ENCODE assay signal across 29 mouse cellular contexts in the genomic region with DNA sequence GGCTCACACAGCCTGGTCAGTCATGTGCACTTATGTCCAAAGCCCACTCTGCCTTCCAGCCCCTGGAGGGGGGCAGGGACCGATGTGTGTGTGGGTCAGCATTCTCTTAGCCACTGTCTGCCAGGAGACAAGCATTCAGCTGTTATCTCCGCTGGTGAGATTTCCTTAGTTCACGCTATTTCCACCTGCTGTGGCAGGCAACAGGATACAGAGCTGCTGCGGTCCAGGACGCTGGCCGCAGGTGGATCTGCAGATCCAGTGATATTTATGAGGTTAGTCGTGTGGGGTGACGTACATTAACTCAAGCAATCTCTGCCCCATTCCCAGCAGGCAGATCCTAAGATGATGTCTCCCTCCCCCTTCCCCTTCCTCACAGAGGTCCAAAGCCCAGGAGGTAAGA. TPM values are rescaled to one million over a fixed set of nuclear protein-coding genes. Genes with fewer than 3 reads are reported as not detected.
"Had no signal": no experiment of that assay in that cellular context is flagged by ENCODE, and none has a peak within 500 bp of the region (broad histone marks: within the 10 kb centered on the region; RNA-seq: fewer than 3 reads in every experiment).

No protein-coding gene starts in this region.

- H3K4me3 ChIP-seq: embryonic facial prominence, embryonic 10.5 days; embryonic facial prominence, embryonic 12.5 days; embryonic facial prominence, embryonic 13.5 days; embryonic facial prominence, embryonic 15.5 days; erythroblast, embryonic 14.5 days; forebrain, embryonic 10.5 days; forebrain, embryonic 12.5 days; forebrain, embryonic 13.5 days; forebrain, embryonic 15.5 days; heart, adult 2 months had no signal

- H3K27ac ChIP-seq: embryonic facial prominence, embryonic 10.5 days; embryonic facial prominence, embryonic 12.5 days; embryonic facial prominence, embryonic 13.5 days; embryonic facial prominence, embryonic 15.5 days; forebrain, embryonic 10.5 days; forebrain, embryonic 12.5 days; forebrain, embryonic 13.5 days; forebrain, embryonic 15.5 days; heart, adult 2 months had no signal

- DNase-seq: cerebellum, adult 18-20 months; cerebellum, adult 2 months; cerebellum, adult 8-10 months; cerebellum, adult 9-10 months; cerebellum, adult 9-11 months; cerebellum, postnatal 10 days; cerebellum, postnatal 14 days; cerebellum, postnatal 25 days; cerebellum, postnatal 36 days; embryo, embryonic 11 days; forebrain, postnatal 0 days; gastrocnemius, postnatal 10 days; gastrocnemius, postnatal 14 days; heart, adult 11 months; heart, adult 18-20 months; heart, adult 2 months had no signal

- ATAC-seq: forebrain, embryonic 13.5 days; forebrain, embryonic 14.5 days; forebrain, embryonic 15.5 days; forebrain, embryonic 16.5 days; forebrain, postnatal 0 days had no signal

RNA-seq across cellular contexts. Expression of gene Pvalb, which starts 5.2 kb away (rescaled TPM):
- total RNA-seq: common myeloid progenitor, adult 5-6 weeks; granulocyte monocyte progenitor cell, adult 5-6 weeks had no signal
